Mouse (Mus musculus) E14TG2a.4 (cell line): ENCODE measurements around the gene Ctcfl.

Source experiments
- H3K27me3 ChIP-seq: 2 replicates; pipeline ENCODE4 v1.6.1; 2014; ENCODE audit warnings: low read length, control low read depth; ENCODE audit not compliant: insufficient read depth
- H3K36me3 ChIP-seq: 2 replicates; pipeline ENCODE4 v1.6.1; 2014; ENCODE audit warnings: low read length, control low read depth; ENCODE audit not compliant: insufficient read depth
- H3K4me1 ChIP-seq: replicated peaks from 2 replicates; pipeline ENCODE4 v1.6.1; 2014; ENCODE audit warnings: low read depth, low read length, control low read depth
- H3K4me3 ChIP-seq: replicated peaks from 2 replicates; pipeline ENCODE4 v1.5.1; 2014; ENCODE audit warnings: mild to moderate bottlenecking, low read length
- H3K9me3 ChIP-seq: 2 replicates; pipeline ENCODE4 v1.6.1; 2014; ENCODE audit warnings: low read length, control low read depth
- CTCF ChIP-seq: conservative IDR thresholded peaks from 2 replicates; pipeline ENCODE4 v1.5.1; 2014; ENCODE audit warnings: low read length
- NANOG ChIP-seq: IDR thresholded peaks from 2 replicates; pipeline ENCODE4 v1.6.1; 2014; ENCODE audit warnings: borderline replicate concordance, low read length, mixed read lengths
- POU5F1 ChIP-seq: IDR thresholded peaks from 2 replicates; pipeline ENCODE4 v1.6.1; 2014; ENCODE audit warnings: low read length, borderline replicate concordance

Ctcfl gene

DNA sequence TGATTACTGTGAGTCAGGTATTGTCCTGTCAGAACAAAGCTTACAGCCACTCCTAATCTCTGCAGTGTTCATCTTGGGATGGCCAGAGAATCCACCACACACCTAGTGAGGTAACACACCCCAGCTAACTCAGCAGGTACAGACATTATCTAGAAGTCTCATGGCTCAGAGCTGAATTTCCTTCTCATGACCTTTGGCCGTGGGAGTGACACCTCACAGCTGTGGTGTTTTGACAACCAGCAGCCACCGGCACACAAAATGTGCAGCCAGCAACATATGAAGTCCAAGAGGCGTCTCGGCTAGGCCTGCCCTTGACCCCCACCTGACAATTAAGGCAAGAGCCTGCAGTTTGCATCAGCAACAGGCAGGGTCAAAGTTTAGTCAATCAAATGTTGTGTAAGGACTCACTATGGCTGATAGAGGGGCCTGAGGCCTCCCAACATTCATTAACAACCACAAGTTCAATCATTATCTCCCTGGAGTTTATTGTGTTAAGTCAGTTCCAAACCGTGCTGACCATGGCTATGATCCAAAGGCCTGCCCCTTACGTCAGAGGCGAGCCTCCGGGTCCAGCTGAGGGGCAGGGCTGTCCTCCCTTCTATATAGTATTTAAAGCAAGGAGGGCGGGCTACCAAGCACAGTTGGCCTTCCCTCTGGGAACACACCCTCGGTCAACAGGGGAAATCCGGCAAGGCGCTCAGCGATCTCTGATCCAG lies 33.3 kb upstream of the Ctcfl start, which contains the start of gene Pck1:
Gene Pck1 (plus strand): TSS at position 613 of the 716 bp plus-strand sequence.
- TF ChIP-seq NANOG (no peak), CTCF (no peak), POU5F1 (no peak)

DNA sequence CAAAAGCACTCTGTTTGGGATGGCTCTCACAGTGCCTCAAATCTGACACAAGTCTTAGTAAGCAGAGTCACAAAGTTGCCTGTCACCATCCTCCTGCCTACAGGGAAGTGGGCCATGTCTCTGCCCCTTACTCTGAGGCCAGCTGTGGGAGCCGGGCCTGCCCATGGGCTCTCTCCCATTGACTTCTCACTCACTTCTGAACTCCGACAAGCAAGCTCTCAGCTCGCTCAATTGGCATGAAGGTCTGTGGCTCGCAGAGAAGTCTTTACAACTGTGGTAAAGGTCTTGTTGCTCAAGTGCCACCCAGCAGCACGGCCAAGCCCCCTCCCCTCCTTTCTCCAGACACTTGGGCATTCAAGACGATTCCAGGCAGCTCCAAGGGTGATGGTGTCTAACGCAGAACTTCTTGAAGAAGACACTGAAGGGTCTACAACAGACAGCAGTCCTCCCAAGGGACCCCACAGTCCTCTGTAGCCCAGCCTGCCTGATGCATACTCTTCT lies 32.5 kb upstream of the Ctcfl start:
- Histone ChIP-seq H3K27me3 (peaks cover 18% of the 10 kb centered on the region), H3K9me3 (peaks cover 4% of the 10 kb centered on the region; the same call in 1 of the 2 replicates), H3K4me1 (0 out of 2 replicates have a peak, but pooled peaks cover 5% of the 10 kb centered on the region), H3K36me3 (no peaks in the 10 kb centered on the region), H3K4me3 (no peak overlapping the region)
- no peak for TF ChIP-seq POU5F1

More for the DNA sequence above, 33.3 kb upstream of the Ctcfl start, which contains the start of gene Pck1:
- peaks cover 24% of the 10 kb centered on the region for H3K27me3 ChIP-seq
- no peak within 1 kb of the TSS for H3K4me3 ChIP-seq
- H3K4me1 ChIP-seq = 0 out of 2 replicates have a peak, but pooled peaks cover 5% of the 10 kb centered on the region
- H3K9me3 ChIP-seq = no peaks in the 10 kb centered on the region
- H3K36me3 ChIP-seq = no peaks in the 10 kb centered on the region

DNA sequence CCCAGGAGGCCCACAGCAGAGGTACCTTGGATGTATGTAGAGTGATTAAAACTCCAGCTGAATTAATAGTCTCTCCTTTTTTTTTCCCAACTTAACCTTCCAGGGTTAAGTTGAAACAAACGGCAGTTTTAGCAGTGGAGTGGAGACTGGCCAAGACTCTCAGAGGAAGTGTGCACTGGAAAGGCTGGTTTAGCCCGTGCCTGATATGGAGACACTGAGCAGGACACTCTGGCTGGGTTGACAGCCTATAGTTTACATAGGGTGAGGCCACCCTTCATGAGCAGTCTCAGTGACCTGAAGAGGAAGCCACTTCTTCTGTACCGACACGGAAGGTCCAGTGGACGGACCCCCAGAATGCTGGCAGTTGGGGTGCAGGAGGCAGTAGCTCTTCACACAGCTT lies 32.0 kb upstream of the Ctcfl start:
- no peaks in the 10 kb centered on the region for H3K36me3 ChIP-seq
- H3K27me3 ChIP-seq = peaks cover 18% of the 10 kb centered on the region
- TF ChIP-seq CTCF (no peak), NANOG (no peak), POU5F1 (no peak)
- 0 out of 2 replicates have a peak, but pooled peaks cover 5% of the 10 kb centered on the region for H3K4me1 ChIP-seq
- H3K4me3 ChIP-seq = no peak overlapping the region
- peaks cover 5% of the 10 kb centered on the region; the same call in 1 of the 2 replicates for H3K9me3 ChIP-seq

DNA sequence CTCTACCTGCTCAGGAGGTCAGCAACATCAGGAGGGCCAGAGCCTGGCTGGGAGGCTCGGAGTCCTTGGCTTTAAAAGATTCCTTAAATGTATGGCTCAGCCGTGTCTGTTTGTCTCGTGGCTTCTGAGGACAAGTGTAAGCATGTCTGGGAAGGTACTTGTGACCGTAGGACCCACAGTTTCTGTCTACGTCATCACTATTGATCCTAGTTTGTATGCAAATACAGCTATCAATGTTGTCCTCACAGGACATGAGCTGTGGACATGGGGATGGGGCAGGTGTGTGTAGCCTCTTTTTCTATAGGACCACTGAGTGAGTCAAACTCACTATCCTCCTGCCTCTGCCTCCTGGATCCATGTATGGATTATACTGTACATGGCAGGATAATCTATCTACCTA lies 28.7 kb upstream of the Ctcfl start:
- Histone ChIP-seq H3K9me3 (peaks cover 5% of the 10 kb centered on the region; the same call in 1 of the 2 replicates), H3K4me3 (no peak overlapping the region), H3K4me1 (no peaks in the 10 kb centered on the region), H3K36me3 (no peaks in the 10 kb centered on the region), H3K27me3 (peaks cover 32% of the 10 kb centered on the region)
- TF ChIP-seq POU5F1 (no peak), NANOG (no peak), CTCF (no peak)

DNA sequence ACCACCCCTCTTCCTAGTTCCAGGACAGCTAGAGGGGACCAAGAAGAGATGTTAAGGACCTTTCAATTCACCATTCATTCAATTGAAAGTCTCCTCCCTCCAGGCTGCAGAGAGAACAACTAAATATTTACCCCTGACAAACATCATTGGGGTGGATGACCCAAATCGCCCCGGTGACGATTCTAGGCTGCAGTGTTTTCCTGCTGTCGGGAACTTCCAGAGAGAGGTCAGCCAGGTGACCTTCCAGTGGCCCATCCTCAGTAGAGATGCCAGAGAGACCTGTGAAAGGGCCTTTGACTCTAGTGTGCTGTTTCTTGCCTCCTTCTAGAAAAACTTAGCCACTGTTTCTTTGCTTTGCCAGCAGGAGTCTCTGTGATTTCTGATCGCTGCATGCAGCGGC lies 27.4 kb upstream of the Ctcfl start:
- Histone ChIP-seq H3K27me3 (peaks cover 37% of the 10 kb centered on the region), H3K36me3 (no peaks in the 10 kb centered on the region), H3K9me3 (peaks cover 5% of the 10 kb centered on the region; the same call in 1 of the 2 replicates), H3K4me1 (no peaks in the 10 kb centered on the region), H3K4me3 (no peak overlapping the region)
- TF ChIP-seq NANOG (no peak), CTCF (no peak)

DNA sequence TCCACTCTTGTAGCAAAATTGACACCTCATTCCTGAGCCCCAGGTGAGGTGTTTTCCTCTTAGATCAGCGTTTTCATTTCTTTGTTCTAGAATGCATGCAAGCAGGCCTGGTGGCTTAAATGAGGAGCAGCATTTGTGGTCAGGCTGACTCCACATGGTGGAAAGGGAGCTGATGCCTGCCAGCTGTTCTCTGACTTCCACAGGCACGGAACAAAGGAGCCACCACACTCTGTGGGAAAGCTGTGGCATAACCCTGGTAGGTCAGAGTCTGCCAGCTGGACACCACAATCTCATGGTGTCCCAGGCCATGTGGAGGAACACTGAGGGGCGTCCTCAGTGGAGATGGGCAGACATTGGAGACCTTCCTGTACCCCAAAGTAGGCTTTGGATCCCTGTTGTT lies 26.5 kb upstream of the Ctcfl start:
- Histone ChIP-seq H3K4me3 (no peak overlapping the region), H3K36me3 (no peaks in the 10 kb centered on the region), H3K9me3 (peaks cover 5% of the 10 kb centered on the region; the same call in 1 of the 2 replicates), H3K4me1 (no peaks in the 10 kb centered on the region), H3K27me3 (peaks cover 40% of the 10 kb centered on the region)
- TF ChIP-seq POU5F1 (no peak), NANOG (no peak), CTCF (no peak)

DNA sequence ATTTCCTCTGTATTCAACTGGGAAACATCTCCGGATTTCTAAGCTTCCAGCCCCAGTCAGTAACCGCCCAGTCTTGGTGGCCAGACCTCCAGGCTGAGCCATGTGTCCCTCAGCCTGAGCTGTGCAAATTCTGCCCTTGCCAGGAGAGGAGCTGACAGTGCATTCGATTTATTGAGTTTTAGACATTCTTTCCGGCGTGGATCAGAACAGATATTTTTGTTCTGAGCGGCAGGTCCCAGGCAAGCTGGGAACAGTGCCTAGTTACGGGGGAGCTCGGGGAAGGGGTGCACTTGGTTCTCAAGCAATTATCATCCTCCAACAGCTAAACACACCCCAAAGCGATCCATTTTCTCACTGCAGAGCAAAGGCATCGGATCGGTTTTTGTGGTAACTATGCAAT lies 24.3 kb upstream of the Ctcfl start:
- H3K27me3 ChIP-seq = peaks cover 41% of the 10 kb centered on the region
- TF ChIP-seq NANOG (no peak), CTCF (no peak), POU5F1 (no peak)
- H3K4me1 ChIP-seq = no peaks in the 10 kb centered on the region
- H3K4me3 ChIP-seq = no peak overlapping the region
- no peaks in the 10 kb centered on the region for H3K36me3 ChIP-seq
- peaks cover 5% of the 10 kb centered on the region; the same call in 1 of the 2 replicates for H3K9me3 ChIP-seq

DNA sequence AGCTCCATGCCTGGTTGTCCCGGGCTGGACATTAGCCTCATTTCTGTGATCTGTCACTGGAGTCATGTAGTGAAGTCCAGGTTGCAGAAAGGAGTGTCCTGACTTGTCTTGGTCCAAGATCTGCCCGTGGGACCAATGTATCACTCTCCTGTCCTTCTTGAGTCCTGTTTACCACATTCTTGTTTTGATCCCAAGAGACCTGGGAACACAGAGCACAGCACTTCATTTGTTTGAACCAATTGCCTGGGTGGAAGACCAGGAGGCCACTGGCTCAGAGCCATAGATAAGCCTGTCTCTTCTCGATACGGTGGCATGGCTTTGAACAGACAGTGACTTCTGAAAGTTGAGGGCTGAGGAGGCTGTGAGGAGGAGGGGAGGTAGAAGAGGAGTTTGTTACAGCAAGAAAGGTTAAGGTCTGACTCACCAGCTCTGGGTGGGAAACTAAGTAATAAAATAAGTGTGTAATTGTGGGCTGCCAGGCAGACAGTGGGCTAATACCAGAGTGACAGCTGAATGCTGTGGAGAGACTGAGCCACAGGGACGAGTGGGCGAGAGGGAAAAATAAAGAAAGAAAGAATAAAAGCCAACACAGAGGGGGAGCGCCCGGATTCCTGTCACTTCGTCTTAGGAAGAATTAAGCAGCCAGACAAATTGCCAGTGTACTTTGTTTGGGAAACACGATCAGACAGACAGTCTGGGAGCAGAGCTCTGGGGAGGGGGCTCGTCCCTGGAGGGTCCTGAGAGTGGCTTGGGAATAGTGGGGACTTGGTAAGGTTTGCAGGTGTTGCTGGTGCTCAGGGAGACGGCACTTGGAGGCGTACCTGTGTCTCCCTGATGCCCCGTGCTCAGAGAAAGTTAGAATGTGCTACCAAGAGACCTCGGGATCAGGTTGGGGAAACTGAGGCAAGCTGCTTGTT lies 19.3 kb upstream of the Ctcfl start:
- H3K36me3 ChIP-seq = no peaks in the 10 kb centered on the region
- H3K9me3 ChIP-seq = no peaks in the 10 kb centered on the region
- TF ChIP-seq NANOG (no peak), CTCF (no peak), POU5F1 (no peak)
- peaks cover 40% of the 10 kb centered on the region for H3K27me3 ChIP-seq
- no peak overlapping the region for H3K4me3 ChIP-seq
- H3K4me1 ChIP-seq = no peaks in the 10 kb centered on the region
